Mouse (Mus musculus): ENCODE data around the gene Fasn.
A peak's percentile ranks its signal among the peaks of the same experiment; 100 is the strongest.
"Not testable (repeated sequence)": the region's sequence is repeated elsewhere in the genome, so short reads cannot be mapped to it uniquely, and the experiment has no call there.

The Fasn gene

DNA sequence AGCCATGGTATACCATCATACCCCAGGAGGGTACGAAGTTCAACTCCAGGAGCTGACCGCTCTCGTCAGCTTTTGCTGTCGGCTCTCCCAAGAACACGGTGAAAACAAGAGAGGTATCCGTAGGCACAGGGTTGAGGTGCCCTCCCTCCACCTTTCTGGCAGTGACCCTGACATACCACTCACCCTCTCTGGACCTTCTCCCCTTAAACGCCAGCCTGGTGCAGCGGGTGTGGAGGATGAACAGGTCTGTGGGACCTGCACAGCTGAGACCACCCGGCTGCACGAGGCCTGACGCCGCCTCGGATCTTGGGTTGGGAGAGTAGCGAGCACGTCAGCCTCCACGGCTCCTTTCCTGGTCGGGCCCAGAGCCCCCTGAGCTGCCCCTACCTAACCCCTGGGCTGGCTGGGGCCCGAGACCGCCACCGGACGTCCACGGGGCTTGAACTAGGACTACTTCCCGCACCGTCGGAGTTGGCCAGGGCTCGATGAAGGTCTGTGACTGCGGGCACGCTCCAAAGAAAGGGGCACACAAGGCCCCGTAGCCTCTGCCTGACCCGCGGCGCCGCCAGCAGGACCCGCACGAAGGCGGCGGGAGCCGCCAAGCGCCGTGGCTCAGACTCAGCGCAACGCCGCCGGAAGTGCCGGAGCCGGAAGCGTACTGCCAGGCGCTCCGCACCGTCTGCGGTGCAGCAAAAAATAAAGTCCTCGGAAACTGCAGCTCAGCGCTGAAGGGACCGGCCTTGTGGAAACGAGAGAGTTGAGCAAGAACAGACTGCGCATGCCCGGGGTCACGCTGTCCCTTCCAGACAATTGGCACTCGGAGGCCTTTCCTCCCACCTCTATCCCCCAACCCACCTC, 28.4 kb downstream of the Fasn start, which contains the start of gene Dus1l:
Dus1l (minus strand) TSS at position 648 of the 858 bp plus-strand sequence.
- DNase-seq (ENCODE audit: low spot score), result peak; percentile 97

DNA sequence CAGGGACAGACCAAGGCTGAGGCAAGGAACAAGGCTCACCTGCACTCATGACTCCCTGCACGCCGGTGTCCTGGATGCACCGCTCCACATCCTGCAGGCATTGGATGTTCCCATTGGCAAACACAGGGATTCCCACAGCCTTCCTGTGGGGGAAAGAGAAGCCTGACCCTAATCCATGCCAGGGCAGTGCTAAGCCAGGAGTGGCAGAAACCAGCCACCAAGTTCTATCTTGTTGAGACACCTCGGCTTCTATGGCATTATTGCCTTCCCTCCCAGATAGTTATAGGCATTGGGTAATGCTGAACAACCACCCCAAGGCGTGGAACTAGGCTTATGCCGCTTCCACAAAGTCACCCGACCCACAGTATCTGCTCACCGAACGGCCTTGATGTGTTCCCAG, 31.7 kb downstream of the Fasn start:
- no peak for DNase-seq (ENCODE audit: low spot score)

DNA sequence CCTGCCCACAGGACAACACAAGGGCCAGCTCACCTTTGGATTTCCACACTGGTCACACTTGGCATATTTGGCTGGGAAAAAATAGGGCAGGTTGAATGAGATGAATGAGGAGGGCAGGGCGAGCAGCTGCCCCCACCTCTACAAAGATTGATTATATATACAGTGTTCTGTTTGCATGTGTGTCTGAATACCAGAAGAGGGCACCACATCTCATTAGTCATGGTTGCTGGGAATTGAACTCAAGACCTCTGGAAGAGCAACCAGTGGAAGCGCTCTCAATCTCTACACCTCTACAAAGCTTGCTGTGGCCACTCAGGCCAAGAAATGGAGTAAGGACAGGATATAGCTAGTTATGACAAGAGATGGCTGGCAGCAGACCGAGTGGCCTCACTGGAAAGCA, 34.5 kb downstream of the Fasn start:
- no peak for DNase-seq (ENCODE audit: low spot score)

DNA sequence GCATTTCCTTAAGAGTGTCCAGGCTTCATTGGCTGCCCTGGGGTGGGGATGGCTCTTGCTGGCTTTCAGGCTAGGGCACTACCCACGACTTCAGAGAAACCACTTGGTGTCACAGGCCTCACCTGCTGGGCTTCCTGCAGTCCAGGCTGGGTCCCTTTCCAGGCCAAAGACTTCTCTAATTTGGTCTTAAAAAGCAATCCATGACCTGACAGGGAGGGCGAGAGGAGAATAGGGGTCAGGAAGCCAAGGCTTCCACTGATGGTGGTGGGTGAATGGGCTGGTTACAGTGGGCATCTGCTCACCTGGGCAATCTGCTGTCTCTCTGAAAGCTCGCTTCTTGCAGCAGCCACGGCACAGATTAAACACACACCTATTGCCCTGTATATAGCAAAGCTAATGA, 35.0 kb downstream of the Fasn start:
- no peak for DNase-seq (ENCODE audit: low spot score)

DNA sequence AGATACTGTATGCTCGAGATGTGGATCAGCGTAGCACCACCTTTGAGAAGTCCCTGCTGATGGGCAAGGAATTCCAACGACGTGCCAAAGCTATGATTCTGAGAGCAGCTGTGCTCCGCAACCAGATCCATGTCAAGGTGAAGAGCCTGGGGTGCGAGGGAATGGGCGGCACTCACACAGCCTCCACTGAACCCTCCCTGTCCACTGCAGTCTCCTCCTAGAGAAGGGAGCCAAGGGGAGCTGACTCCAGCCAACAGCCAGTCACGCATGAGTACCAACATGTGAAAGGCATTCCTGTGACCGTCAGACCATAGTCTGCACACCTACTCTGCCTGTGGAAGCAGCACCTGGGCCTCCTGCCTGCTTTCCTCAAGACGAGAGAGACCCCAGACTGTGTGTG, 35.9 kb downstream of the Fasn start:
- not testable (repeated sequence) for DNase-seq (ENCODE audit: low spot score)

DNA sequence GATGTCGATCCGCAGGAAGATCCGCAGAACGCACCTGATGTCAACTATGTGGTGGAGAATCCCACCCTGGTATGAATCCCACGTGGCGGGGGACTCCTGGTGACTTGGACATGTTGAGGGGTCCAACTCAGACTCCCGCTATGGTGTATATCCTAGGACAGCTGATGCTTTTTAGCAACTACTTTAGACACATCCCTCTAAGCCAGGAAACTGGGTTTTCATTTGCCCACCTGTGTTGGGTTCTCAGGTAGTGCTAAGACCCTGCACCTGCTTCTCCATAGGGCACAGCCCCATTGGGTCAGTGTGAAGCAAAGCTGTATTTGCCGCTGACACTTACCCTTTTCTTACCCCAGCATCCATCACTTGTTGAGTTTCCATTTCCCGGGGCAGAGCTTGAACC, 39.2 kb downstream of the Fasn start:
- no peak for DNase-seq (ENCODE audit: low spot score)

DNA sequence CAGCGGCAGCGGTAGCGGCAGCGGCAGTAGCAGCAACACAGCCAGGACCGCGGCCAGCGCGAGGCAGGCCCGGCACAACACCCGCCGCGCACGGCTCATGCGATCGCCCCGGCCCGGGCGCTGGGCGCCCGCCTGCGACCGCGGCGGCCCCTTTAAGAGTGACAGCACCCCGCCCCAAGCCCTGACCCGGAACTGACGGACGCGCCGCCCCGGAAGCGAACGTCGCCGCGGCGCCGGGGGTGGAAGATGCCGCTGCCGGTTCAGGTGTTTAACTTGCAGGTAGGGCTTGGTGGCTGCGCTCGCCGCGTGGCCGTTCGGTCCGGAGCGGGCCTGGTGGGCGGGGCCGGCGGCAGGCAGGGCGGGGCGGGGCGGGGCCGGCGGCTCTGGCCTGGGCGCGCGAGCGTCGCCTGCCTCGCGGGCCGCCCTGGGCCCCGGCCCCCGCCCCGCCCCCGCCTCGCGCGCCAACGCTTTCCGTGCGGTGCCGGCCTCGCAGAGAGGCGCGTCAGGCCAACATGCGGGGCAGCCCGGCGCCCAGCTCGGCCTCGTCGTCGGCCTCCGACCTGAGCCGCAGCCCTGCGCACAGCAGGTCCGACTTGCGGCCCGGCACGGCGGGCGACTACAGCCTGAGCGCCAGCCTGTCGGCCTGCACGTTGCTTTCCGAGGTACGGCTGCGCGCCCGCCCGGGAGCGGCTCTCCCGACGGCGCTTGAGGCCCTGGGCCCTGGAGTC, 40.1 kb downstream of the Fasn start, which contains the start of the genes Rfng and Gps1:
Rfng (minus strand) TSS at position 144 of the 728 bp plus-strand sequence.
Gps1 (plus strand) TSS at position 209 of the 728 bp plus-strand sequence.
- DNase-seq (ENCODE audit: low spot score), result peak; percentile 86

DNA sequence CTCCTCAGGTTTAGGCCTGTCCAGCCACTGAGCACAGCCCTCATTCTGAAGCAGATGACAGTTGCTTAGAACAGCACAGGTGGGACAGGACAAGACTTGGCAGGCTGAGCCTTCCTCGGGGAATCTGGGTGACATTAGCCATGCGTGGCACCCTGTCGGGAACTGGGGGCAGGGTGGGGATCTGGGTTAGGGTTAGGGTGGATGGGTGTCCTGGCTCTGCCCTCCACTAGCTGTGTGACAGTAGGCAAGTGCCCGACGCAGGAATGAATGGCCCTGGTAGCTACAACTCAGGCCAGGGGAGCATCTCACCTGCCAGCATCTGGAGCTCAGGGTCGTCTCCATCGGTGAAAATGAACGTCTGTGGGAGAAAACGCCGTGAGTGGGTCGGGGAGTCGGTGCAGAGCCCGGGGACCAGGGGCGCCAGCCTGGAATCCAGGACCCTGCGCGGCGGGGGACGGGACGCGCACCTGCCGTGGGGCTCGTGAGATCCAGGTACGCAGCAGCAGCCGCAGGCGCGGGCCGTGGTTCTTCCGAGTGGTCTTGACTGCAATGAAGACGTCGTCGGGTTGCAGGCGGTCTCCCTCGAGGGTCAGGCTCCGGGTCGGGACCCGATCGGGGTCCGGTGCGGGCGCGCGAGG, 40.8 kb downstream of the Fasn start:
- no peak for DNase-seq (ENCODE audit: low spot score)

DNA sequence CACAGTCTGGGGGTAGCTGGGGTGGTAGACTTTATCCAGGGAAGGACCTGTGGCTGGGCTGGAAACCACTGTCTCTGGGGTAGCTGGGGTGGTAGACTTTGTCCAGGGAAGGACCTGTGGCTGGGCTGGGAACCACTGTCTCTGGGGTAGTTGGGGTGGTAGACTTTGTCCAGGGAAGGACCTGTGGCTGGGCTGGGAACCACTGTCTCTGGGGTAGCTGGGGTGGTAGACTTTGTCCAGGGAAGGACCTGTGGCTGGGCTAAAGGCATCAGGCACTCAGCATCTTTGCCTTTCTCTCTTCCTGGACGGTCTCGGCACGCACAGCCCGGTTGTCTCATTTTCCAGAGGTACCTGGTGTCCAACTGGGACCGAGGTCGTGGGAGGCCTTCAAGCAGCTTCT, 43.0 kb downstream of the Fasn start:
- not testable (repeated sequence) for DNase-seq (ENCODE audit: low spot score)

DNA sequence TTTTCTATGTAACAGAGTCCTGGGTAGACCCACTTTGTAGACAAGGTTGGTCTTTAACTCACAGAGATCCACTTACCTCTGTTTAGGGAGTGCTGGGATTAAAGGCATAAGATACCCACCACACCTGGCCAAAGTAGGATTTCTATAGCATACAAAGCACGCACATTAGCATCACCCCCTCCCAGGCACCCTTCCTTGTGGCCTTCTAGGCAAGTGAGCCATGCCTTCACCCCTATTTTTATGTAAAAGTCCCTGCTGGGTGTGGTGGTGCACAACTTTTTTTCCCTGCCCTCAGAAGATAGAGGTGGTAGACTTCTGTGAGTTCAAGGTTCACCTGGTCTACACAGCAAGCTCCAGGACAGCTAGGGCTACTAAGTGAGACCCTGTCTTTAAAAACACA, 44.5 kb downstream of the Fasn start:
- DNase-seq (ENCODE audit: low spot score), result no peak

DNA sequence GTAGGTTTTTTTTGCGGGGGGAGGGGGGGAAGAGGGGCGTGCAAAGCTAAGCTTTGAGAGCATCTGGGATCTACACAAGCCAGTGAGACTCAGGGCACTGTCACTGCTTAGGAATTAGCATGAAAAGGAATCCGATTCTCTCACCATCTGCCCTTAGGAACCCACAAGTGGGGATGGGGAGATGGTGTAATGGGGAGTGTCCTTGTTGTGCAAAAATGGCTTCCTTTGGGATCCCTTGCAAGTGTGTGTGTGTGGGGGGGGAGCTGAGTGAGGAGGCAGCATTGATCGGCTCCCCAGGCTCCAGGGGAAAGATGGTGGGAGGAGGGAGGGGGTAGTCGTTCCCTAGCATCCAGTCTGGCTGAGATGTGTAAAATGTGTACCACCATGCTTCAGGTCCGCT, 47.2 kb downstream of the Fasn start:
- DNase-seq (ENCODE audit: low spot score), result no peak

DNA sequence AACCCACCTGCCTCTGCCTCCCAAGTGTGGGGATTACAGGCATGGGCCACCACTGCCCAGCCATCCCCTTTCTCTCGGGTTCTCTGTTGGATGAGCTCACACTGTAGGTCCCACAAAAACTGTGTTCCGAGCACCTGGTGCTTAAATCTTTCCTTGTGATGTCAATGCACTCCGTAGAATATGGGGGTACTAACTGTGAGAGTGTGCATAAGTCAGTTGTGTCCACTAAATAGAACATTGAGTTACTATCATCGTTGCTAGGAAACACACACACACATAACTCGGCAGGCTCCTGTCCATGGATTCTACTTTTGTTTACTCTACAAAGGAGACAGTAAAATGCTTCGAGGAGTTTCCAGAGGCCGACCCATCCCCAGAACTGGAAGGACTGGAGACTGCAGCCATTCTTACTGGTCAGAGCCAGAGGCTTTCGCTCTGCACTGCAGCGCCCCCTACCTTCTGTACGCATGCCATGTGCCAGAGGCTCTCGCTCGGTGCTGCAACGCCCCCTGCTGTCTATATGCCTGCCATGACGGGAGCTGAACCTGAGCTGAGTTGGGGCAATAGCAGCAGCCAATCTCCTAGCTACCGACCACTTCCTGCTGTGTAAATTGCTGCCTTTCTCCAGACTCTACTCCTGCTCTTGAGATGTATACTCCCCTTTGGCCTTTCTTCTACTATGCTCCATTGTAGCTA, 48.4 kb downstream of the Fasn start:
- DNase-seq (ENCODE audit: low spot score), result peak; percentile 98

DNA sequence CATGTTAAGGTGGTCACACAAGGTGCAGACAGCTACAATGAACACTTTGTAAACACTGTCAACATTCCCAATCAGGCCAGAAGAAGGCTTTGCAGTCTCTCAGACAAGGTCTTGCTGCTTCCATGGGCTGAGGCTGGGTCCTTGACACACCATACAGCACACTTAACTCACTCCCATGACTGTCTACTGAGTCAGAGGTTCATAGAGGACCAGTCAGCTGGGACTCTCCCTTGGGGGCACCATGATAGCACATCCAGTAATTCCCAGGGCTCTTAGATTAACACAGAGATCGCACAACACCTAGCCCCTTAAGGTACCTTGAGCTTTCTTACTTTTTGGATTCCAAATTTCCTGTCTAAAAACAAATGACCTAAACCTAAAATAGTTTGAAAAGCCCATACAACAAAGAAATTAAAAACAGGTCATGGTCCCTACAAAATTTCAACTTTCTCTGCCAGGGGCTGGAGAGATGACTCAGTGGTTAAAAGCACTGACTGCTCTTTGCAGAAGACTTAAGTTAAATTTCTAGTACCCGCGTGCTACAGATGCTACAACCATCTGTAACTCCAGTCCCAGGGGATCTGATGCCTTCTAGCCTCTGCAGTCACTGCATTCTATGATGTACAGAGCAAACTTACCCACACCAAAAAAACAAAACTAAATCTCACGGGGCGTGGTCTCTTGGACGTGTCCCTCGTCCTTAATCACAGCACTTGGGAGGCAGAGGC, 50.7 kb downstream of the Fasn start:
- DNase-seq (ENCODE audit: low spot score), result peak; percentile 35

DNA sequence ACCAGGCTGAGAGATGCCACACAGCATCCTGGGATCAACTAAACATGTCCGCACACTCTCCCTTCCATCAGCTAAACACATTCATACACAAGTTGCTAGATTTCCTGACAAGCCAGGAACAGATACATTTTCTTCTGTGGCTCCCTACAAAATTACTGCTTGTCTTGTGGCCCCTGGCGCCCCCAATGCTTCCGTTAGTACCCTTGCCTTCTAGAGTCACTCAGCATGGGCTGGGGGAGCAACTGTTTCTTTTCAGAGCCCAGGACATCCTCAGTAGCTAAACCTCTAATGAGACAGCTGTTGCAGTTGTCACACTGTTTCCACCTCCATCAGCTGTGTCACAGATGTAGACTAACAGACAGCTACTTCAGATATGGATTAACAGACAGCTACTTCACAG, 51.6 kb downstream of the Fasn start:
- peak; percentile 38 for DNase-seq (ENCODE audit: low spot score)

DNA sequence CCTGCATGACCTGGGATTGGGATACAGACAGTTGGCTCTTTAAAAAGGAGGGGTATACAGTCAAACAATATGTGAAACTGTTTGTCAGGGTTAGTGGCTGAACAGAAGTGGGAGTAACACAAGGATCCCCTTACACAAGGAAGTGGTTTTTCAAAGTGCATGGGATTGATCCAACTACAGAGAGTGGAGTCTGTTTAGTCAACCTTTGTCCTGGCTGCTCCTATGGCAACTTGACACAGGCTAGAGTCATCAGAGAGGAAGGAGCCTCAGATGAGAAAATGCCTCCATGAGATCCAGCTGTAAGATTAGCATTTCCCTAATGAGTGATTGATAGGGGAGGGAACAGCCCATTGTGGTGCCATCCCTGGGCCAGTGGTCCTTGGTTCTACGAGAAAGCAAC, 56.1 kb downstream of the Fasn start:
- no peak for DNase-seq (ENCODE audit: low spot score)

DNA sequence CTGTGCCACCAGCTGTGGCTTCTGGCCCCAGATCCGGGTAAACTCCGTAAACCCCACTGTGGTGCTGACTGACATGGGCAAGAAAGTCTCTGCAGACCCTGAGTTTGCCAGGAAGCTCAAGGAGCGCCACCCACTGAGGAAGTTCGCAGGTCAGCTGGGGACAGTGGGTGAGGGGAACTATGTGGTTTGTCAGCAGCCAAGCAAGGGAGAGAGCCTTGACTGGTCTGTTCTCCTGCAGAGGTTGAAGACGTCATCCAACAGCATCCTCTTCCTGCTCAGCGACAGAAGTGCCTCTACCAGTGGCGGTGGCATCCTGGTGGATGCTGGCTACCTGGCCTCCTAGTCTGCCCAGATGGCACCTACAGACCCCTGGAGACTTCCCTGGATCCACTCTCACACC, 57.3 kb downstream of the Fasn start:
- DNase-seq (ENCODE audit: low spot score), result not testable (repeated sequence)

DNA sequence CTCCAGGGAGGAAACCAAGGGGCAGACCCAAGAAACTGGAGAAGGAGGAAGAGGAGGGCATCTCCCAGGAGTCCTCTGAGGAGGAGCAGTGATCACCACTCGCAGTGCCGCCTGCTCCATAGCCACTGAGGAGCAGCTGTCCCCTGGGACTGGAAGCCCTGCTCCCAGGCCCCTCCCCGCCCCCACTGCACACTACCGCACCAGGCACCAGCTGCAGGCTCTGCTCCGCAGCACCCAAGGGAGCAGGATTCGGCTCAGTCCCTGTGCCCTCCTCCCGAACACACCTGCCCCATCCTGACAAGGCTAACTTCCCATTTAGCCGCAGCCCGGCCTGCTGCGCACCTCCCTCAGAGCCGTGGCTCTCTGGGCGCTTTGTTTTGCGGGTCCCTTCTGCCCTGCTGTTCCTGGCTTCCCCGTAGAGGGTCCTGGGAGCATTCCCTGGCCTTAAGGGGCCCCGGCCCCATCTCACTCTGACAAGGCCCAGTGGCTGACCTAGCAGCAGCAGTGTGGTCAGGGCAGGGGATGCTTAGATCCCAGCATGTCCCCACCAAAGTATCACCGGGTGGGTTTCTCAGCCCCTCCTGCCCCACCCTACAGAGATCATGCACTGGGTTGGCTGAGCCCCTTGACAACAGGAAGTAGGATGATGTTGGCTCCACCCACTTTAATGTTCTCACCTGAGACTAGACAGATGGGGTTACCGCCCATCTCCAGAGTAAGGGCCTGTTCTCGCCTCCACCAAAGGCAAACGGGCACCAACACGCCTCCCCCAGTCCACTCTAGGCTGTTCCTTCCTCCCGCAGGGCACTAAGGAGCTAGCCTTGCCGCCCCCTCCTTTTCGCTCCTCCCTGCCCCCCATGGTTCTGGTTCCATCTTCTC, 61.0 kb downstream of the Fasn start:
- DNase-seq (ENCODE audit: low spot score), result not testable (repeated sequence)

DNA sequence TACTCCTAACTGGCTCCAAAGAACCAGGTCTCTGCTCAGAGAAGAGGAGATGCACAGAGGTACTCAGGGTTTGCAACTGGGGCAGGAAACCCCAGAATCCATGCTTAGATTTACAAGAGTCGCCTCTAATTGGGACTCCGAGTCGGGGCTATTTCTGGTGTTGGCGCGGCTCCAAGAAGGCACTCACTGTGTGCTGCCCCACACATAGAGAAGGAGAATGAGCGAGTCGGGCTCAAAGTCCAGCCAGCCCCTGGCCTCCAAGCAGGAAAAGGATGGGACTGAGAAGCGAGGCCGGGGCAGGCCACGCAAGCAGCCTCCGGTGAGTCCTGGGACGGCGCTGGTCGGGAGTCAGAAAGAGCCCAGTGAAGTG, 61.7 kb downstream of the Fasn start, which contains the start of gene Hmga1b:
Hmga1b (plus strand) TSS at position 123 of the 370 bp plus-strand sequence.
- not testable (repeated sequence) for DNase-seq (ENCODE audit: low spot score)

DNA sequence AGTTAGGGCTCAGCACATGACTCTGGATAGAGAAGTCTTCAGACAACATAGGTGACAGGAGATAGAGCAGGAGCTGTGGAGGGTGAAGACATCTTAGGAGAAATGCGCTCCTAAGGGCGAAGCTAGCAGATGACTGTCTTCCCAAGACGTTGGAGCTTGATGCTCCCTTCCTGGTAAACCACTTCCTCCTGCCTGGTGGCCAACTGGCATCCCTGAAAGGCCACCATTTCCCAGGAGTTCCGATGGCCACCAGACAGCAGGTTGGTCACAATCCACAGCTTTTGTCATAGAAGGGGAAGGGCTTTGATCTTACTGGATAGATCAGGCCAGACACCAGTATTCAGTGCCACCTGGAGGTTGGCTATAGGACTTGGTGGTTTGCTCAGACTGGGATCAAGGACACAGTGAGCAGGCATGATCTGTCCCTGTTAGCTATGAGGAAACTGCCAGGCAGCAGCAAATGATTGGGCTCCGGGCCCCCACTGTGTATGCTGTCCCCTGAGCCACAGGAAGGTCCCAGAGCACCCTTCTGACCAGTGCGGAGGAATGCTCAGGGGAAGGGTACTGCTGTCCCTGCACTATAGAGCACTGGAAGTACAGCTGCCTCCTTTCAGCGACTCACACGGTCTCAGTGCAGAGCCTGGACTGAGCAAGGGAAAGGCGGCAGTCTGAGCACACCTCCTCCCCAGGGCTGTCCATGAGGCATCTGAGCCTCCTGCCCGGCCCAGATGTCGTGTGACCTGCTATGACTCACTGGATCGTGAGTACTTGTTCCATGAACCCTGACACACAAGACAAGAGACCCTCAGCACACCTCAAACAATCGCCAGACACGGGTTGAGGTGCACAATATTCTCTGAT, 62.3 kb downstream of the Fasn start:
- DNase-seq (ENCODE audit: low spot score), result no peak

Data from testis, postnatal 10 days (tissue).